Mouse (Mus musculus) cortical plate, adult 2 months (tissue): ENCODE measurements around the gene Myog. TPM values are rescaled to one million over a fixed set of nuclear protein-coding genes. Genes with fewer than 3 reads are reported as not detected.

Experiments used
- H3K27ac ChIP-seq: fragments of 200-500 bp; 2 replicates; pipeline ENCODE4 v1.5.1; 2012; ENCODE audit warnings: low read length, control low read depth, inconsistent platforms; ENCODE audit not compliant: insufficient read depth
- H3K4me1 ChIP-seq: fragments of 200-500 bp; 2 replicates; pipeline ENCODE4 v1.6.1; 2011; ENCODE audit warnings: low read length; ENCODE audit not compliant: control insufficient read depth, insufficient read depth
- H3K4me3 ChIP-seq: fragments of 200-500 bp; 2 replicates; pipeline ENCODE4 v1.5.1; 2011; ENCODE audit warnings: mild to moderate bottlenecking, low read length, control low read depth; ENCODE audit not compliant: insufficient read depth
- CTCF ChIP-seq: fragments of 200-500 bp; IDR thresholded peaks from 2 replicates; pipeline ENCODE4 v1.5.1; 2011; ENCODE audit warnings: mild to moderate bottlenecking, control low read depth, low read length; ENCODE audit not compliant: insufficient read depth; ENCODE audit errors: extremely low read depth
- POLR2A ChIP-seq: fragments of 200-500 bp; IDR thresholded peaks from 2 replicates; pipeline ENCODE4 v1.6.1; 2011; ENCODE audit warnings: mild to moderate bottlenecking, low read length, control low read depth; ENCODE audit not compliant: insufficient read depth; ENCODE audit errors: extremely low read depth
- polyA plus RNA-seq: library from polyadenylated mRNA; depleted of rRNA; stranded (reverse); fragments of >200 nt; gene quantifications from 2 replicates; pipeline ENCODE4 v1.2.3, GENCODE M21; 2012

Myog gene
- polyA plus RNA-seq, 1 experiment, result 0.13 TPM

DNA sequence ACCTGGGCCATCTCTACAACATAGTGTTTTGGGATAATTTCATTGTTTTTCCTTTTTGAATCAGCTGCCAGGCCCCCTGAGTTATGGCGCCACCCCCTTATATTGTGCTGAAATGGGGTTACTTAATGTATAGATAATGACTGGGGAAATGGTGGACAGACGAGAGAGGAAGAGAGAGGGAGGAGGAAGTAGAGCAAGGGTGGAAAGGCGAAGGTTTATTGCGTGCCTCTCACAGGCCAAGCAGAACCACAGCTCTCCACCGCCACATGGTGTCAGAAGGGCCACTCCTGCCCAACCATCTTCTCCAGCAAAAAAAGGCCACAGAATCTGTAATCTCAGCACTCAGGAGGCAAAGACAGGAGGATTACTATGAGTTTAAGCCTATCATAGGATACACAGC lies 25.4 kb downstream of the Myog start:
- Histone ChIP-seq H3K4me1 (peaks cover under 1% of the 10 kb centered on the region; the same call in 1 of the 2 replicates), H3K27ac (no peak overlapping the region), H3K4me3 (no peak overlapping the region)
- TF ChIP-seq CTCF (no peak), POLR2A (no peak)

DNA sequence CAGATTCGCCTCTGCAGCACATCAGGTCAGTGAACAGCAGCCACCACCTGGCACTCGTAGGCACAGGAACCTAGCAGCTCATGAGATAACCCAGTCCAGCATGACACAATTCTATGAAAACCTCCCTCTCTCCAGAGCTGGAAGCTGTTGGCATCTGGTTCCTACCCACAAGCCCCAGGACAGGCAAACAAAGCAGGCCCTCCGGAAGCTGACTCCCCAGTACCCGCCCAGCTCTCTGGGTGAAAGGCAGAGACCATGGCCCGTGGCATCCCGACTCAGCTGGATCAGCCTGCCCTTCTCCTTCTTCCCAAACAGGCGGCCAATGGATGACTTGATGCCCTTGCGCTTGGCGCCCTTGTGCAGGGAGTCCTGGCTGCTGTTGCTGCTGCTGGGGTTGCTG lies 26.6 kb downstream of the Myog start:
- no peak overlapping the region for H3K4me3 ChIP-seq
- no peak for TF ChIP-seq POLR2A
- no peak for TF ChIP-seq CTCF
- H3K27ac ChIP-seq, result no peak overlapping the region
- H3K4me1 ChIP-seq, result peaks cover 2% of the 10 kb centered on the region; the same call in 1 of the 2 replicates

DNA sequence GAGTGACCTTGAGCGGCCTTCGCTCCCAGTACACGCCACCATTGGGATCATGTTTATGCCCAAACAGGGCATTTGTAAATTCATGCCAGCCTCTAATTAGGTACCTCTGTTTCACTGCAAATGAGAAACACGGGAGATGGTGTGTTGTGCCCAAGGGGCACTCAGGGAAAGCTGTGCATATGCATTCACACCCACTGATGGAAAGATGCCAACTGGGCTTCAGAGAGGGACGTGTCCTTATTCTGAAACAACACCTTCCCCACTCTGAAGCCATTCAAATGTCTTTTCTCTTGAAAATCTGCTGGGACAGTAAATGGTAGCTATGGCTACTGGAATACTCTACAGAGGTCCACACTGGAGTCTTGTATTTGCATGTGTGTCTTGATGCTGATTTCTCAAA lies 28.5 kb downstream of the Myog start:
- no peak overlapping the region for H3K4me3 ChIP-seq
- H3K4me1 ChIP-seq, result peaks cover 2% of the 10 kb centered on the region; the same call in 1 of the 2 replicates
- TF ChIP-seq POLR2A (no peak), CTCF (no peak)
- no peak overlapping the region for H3K27ac ChIP-seq

DNA sequence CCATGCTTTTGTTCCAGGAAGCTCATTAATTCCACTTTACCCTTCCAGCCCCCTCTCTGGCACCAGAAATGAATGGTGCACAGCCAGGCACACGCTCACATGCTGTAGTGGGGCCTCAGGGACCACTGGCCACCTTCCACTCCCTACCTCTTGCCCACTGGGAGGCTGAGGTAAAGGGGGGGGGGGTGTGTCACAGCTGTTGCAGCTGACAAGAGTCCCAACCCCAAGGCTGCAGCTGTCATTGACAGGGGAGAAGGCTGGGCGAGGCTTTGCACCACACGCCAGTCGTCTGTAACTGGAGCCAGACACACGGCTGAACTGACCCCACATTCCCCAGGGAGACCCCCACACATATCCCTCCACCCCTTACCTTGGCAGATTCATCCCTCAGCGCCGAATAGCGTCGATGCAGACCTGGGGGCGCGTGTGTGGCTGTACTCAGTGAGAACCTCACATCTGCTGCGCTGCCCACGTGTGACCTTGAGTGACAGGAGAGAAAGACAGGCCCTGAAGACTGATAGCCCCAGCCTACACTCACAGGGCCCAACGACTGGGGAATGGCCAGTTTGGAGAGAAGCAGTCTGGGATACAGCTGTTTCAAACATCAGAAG lies 31.0 kb downstream of the Myog start:
- Histone ChIP-seq H3K4me1 (peaks cover 2% of the 10 kb centered on the region; the same call in 1 of the 2 replicates), H3K4me3 (no peak overlapping the region), H3K27ac (no peak overlapping the region)
- TF ChIP-seq POLR2A, result no peak
- no peak for TF ChIP-seq CTCF

DNA sequence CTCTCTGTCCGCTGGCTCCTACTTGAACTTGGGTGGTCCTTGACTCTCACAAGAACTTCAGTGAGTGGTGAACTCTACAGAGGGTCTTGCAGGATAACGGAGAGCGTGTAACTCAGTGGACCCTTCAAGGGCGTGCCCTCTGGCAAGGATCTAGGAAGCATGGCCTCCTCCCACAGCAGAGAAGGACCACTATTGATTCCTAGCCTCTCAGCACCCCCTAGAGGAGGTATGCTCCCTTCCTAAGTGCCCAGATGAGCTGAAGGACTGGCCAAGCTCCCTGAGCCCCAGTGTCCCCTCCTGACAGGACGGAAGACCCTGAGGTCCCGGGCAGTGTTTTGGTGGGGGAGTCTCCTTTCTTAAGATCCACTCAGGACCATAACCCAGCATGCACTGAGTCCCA lies 32.8 kb downstream of the Myog start:
- Histone ChIP-seq H3K4me1 (peaks cover 2% of the 10 kb centered on the region; the same call in 1 of the 2 replicates), H3K4me3 (no peak overlapping the region), H3K27ac (no peak overlapping the region)
- TF ChIP-seq POLR2A (no peak), CTCF (peak; percentile 64)

DNA sequence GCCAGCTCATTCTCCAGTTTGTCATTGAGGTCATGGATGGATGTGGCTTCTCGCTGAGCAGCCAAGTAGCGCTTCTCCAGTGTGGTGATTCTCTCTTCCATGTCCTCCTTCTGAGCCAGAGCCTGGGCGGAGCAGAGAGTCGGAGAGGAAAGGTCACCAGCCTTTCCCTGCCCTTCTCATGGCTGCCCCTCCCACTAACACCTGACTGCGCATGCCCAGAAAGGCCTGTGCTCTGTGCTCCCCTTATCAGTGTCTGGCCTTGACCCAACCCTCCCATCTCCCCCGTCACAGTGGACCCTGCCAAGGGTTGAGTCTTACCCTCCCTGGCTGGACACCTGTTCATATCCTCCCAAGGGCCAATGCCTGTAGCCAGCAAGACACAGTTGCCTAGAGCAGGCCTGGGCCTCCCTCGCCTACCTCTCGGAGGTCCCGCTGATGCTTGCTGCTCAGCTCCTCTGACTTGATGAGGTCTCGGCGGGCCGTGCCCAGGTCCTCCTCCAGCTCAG lies 37.1 kb downstream of the Myog start:
- H3K27ac ChIP-seq, result no peak overlapping the region
- no peak overlapping the region for H3K4me3 ChIP-seq
- TF ChIP-seq POLR2A, result no peak
- TF ChIP-seq CTCF, result no peak
- no peaks in the 10 kb centered on the region for H3K4me1 ChIP-seq

DNA sequence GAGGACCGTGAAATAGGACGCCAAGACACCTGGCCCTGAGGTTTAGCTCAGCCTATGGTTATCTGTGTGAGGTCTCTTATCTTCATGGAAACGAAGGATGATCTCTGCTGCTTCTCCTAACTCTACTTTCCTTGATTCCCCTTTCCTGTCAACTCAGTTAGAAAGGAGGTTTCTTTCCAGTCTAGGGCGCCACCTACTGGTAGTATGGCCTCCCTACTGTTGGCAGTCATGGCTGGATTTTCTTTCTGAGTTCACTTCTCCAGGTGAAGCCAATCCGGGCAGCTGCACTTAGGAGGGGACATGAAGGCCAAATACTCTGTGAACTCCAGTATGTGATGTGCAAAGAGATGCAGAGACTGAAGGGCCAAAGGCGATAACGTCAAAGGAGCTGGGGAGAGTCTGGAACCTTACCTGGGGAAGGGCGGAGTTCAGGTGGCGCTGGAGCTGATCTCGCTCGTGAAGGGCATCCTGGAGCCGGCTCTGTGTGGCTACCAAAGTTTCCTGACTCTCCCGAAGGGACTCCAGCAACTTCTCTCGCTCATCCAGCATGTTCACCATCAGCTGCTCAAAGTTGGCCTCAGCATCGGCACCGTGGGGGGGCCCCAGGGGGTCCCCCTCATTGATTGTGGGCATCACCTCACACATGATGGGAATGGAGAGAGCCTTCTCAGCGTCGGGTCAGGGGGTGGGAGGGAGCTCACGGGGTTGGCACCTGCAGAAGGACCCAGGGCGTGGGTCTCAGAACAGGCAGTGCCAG lies 42.3 kb downstream of the Myog start:
- no peak overlapping the region for H3K4me3 ChIP-seq
- H3K4me1 ChIP-seq, result peaks cover 2% of the 10 kb centered on the region
- TF ChIP-seq CTCF (peak; percentile 92), POLR2A (no peak)
- H3K27ac ChIP-seq, result no peak overlapping the region

DNA sequence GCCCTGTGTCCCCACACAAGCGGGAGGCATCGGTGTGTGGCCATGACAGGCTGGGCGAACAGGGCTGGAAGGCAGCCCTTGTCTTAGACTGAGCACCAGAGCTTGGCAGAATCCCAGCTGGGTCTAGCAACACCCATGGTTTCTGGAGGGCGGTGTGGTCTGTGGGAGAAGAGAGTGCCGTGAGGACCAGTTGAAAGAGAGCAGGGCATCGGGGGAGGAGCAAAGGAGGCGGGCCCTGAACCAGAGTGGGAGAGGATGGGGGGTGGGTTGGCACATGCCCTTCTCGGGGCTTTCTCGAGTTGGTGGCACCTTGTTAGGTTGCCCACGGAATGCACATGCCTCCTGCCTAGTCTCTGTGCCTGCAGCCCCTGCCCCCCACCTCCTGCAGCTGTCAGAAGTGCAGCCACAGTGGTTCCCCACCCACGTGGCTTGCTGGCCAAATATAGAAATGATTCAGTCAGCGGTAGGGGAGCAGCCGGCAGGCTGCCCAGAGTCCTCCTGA lies 43.0 kb downstream of the Myog start, which contains the start of gene Ppfia4:
Ppfia4 (minus strand) TSS at position 159 of the 502 bp plus-strand sequence.
- no peak within 1 kb of the TSS for H3K4me3 ChIP-seq
- no peak within 1 kb of the TSS for H3K27ac ChIP-seq
- peaks cover 2% of the 10 kb centered on the region for H3K4me1 ChIP-seq
- TF ChIP-seq CTCF (no peak), POLR2A (no peak)

DNA sequence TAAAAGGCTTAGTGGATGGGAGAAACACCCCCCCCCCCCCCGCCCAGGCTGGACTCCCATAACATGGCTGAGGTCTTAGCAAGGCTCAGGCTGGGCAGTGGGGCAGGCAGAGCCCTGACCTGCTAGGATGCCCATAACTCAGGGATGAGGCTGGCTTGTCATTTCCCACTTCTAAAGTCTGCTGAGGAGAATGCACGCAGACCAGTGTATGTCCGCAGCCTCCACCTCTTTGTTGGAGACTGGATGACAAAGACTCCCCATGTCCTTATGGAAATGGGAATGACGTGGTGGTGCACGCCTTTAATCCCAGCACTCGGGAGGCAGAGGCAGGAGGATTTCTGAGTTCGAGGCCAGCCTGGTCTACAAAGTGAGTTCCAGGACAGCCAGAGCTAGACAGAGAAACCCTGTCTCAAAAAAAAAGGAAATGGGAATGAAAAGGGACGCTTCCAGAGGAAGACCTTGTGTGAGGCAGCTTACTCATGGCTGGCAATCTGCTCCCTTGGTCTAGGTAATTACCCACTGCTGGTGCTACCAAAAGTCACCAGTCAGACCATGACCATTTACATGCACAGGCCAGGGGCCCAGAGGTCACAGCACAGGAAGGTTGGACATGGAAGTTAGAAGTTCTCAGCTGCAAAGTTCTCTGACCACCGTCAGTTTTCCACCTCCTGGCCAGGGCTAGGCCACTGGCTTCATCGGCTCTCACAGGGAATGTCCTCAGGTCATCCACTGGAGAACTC lies 43.8 kb downstream of the Myog start:
- Histone ChIP-seq H3K4me1 (peaks cover 2% of the 10 kb centered on the region), H3K27ac (no peak overlapping the region), H3K4me3 (no peak overlapping the region)
- no peak for TF ChIP-seq POLR2A
- no peak for TF ChIP-seq CTCF
